Mouse (Mus musculus) neural tube, embryonic 15.5 days (tissue): Measurements from ENCODE around the gene Nsl1. TPM values are rescaled to one million over a fixed set of nuclear protein-coding genes. Genes with fewer than 3 reads are reported as not detected.

ENCODE experiments used
- ATAC-seq: fragments of 200-750 bp; cut with Nextera tagmentation; 2 replicates; pipeline ENCODE4 v1.8.0; 2017; ENCODE audit warnings: mild to moderate bottlenecking, moderate TSS enrichment, moderate library complexity; ENCODE audit not compliant: low FRiP score
- H3K27ac ChIP-seq: fragments of 300-500 bp; sonication (generic); replicated peaks from 2 replicates; pipeline ENCODE4 v1.5.1; 2015; ENCODE audit warnings: mild to moderate bottlenecking, inconsistent platforms
- H3K27me3 ChIP-seq: fragments of 300-500 bp; sonication (generic); replicated peaks from 2 replicates; pipeline ENCODE4 v1.6.1; 2015; ENCODE audit warnings: inconsistent platforms
- H3K36me3 ChIP-seq: fragments of 300-500 bp; sonication (generic); 2 replicates; pipeline ENCODE4 v1.6.1; 2015; ENCODE audit warnings: inconsistent platforms
- H3K4me1 ChIP-seq: fragments of 300-500 bp; sonication (generic); 2 replicates; pipeline ENCODE4 v1.6.1; 2015; ENCODE audit warnings: inconsistent platforms
- H3K4me2 ChIP-seq: fragments of 300-500 bp; sonication (generic); 2 replicates; pipeline ENCODE4 v1.6.1; 2015; ENCODE audit warnings: inconsistent platforms, mild to moderate bottlenecking, moderate library complexity
- H3K4me3 ChIP-seq: fragments of 300-500 bp; sonication (generic); replicated peaks from 2 replicates; pipeline ENCODE4 v1.5.1; 2015; ENCODE audit warnings: mild to moderate bottlenecking, inconsistent platforms
- H3K9ac ChIP-seq: fragments of 300-500 bp; sonication (generic); replicated peaks from 2 replicates; pipeline ENCODE4 v1.6.1; 2015; ENCODE audit warnings: mild to moderate bottlenecking, inconsistent platforms
- H3K9me3 ChIP-seq: fragments of 300-500 bp; sonication (generic); replicated peaks from 2 replicates; pipeline ENCODE4 v1.6.1; 2016; ENCODE audit warnings: inconsistent platforms
- WGBS: fragments of 180-500 bp; shearing (Covaris S2); methylation state at CpG from one replicate; pipeline ENCODE4 v1.1.7; 2015; ENCODE audit warnings: mixed read lengths; 5-methylcytosine and 5-hydroxymethylcytosine counted together
- polyA plus RNA-seq: library from polyadenylated mRNA; unstranded; fragments of >200 nt; fragmentation: Nextera tagmentation; extraction: Ambion mirVana; gene quantifications from 2 replicates; pipeline ENCODE4 v1.2.1, GENCODE M21; 2015

The Nsl1 gene
- polyA plus RNA-seq, 1 experiment from 2014 or later = 4.6 TPM

GRCm38 (mm10) chr1:191097802-191098747 lies 35.3 kb downstream of the Nsl1 start, which contains the start of gene Batf3:
TSS of gene Batf3 (plus strand) at chr1:191097847.
- WGBS = under 1% methylated on average over 80 of the region's 95 CpGs

GRCm38 (mm10) chr1:191099114-191099513 lies 36.3 kb downstream of the Nsl1 start:
- Histone ChIP-seq H3K27ac (no peak overlapping the region), H3K4me3 (no peak overlapping the region), H3K36me3 (no peaks in the 10 kb centered on the region), H3K4me2 (peak overlapping the region; percentile 99), H3K9me3 (no peaks in the 10 kb centered on the region), H3K4me1 (peaks cover 17% of the 10 kb centered on the region), H3K9ac (no peak overlapping the region), H3K27me3 (peaks cover 36% of the 10 kb centered on the region)
- WGBS = 43% methylated on average over 5 of the region's 5 CpGs
- ATAC-seq = no peak

More at GRCm38 (mm10) chr1:191097802-191098747, 35.3 kb downstream of the Nsl1 start, which contains the start of gene Batf3:
- Histone ChIP-seq H3K27ac (no peak within 1 kb of the TSS), H3K9ac (peak within 1 kb of the TSS; percentile 51), H3K36me3 (no peaks in the 10 kb centered on the region), H3K9me3 (no peaks in the 10 kb centered on the region), H3K4me2 (peak within 1 kb of the TSS; percentile 99), H3K27me3 (peaks cover 36% of the 10 kb centered on the region), H3K4me1 (peaks cover 17% of the 10 kb centered on the region), H3K4me3 (peak within 1 kb of the TSS; percentile 63)
- ATAC-seq = peak; percentile 56

- Histone ChIP-seq H3K4me2 (no peak overlapping the region), H3K4me1 (peaks cover 17% of the 10 kb centered on the region), H3K27me3 (peaks cover 36% of the 10 kb centered on the region), H3K9me3 (no peaks in the 10 kb centered on the region), H3K27ac (no peak overlapping the region), H3K4me3 (no peak overlapping the region), H3K36me3 (no peaks in the 10 kb centered on the region), H3K9ac (no peak overlapping the region)
- ATAC-seq = no peak
- 79% methylated on average over 5 of the region's 5 CpGs for WGBS
Observed at GRCm38 (mm10) chr1:191099772-191100291, 37.0 kb downstream of the Nsl1 start.

GRCm38 (mm10) chr1:191102730-191103370 lies 40.0 kb downstream of the Nsl1 start:
- H3K4me3 ChIP-seq = no peak overlapping the region
- H3K36me3 ChIP-seq = no peaks in the 10 kb centered on the region
- peaks cover 11% of the 10 kb centered on the region for H3K4me1 ChIP-seq
- H3K27ac ChIP-seq = no peak overlapping the region
- H3K9ac ChIP-seq = no peak overlapping the region
- no peak overlapping the region for H3K4me2 ChIP-seq
- H3K27me3 ChIP-seq = peaks cover 22% of the 10 kb centered on the region
- no peak for ATAC-seq
- 82% methylated on average over 15 of the region's 15 CpGs for WGBS
- no peaks in the 10 kb centered on the region for H3K9me3 ChIP-seq

GRCm38 (mm10) chr1:191105246-191105645 lies 42.4 kb downstream of the Nsl1 start:
- no peak overlapping the region for H3K27ac ChIP-seq
- no peaks in the 10 kb centered on the region for H3K36me3 ChIP-seq
- no peak overlapping the region for H3K4me3 ChIP-seq
- no peaks in the 10 kb centered on the region for H3K9me3 ChIP-seq
- no peak overlapping the region for H3K9ac ChIP-seq
- H3K4me2 ChIP-seq = no peak overlapping the region
- no peak for ATAC-seq
- H3K27me3 ChIP-seq = peaks cover 3% of the 10 kb centered on the region
- no peaks in the 10 kb centered on the region for H3K4me1 ChIP-seq
- 87% methylated on average over 9 of the region's 9 CpGs for WGBS

- H3K27ac ChIP-seq = no peak overlapping the region
- no peaks in the 10 kb centered on the region for H3K4me1 ChIP-seq
- H3K4me3 ChIP-seq = no peak overlapping the region
- H3K9me3 ChIP-seq = no peaks in the 10 kb centered on the region
- no peak overlapping the region for H3K9ac ChIP-seq
- no peaks in the 10 kb centered on the region for H3K27me3 ChIP-seq
- ATAC-seq = no peak
- no peak overlapping the region for H3K4me2 ChIP-seq
- WGBS = 78% methylated on average over 10 of the region's 10 CpGs
- H3K36me3 ChIP-seq = no peaks in the 10 kb centered on the region
Observed at GRCm38 (mm10) chr1:191107306-191107705, 44.5 kb downstream of the Nsl1 start.

- Histone ChIP-seq H3K4me3 (no peak overlapping the region), H3K27ac (no peak overlapping the region), H3K27me3 (no peaks in the 10 kb centered on the region), H3K4me1 (no peaks in the 10 kb centered on the region), H3K36me3 (no peaks in the 10 kb centered on the region), H3K9me3 (no peaks in the 10 kb centered on the region), H3K9ac (no peak overlapping the region), H3K4me2 (no peak overlapping the region)
- ATAC-seq = no peak
- WGBS = 91% methylated on average over 9 of the region's 9 CpGs
Observed at GRCm38 (mm10) chr1:191109907-191110306, 47.1 kb downstream of the Nsl1 start.

GRCm38 (mm10) chr1:191111146-191111545 lies 48.3 kb downstream of the Nsl1 start:
- Histone ChIP-seq H3K4me2 (no peak overlapping the region), H3K9ac (no peak overlapping the region), H3K27ac (no peak overlapping the region), H3K36me3 (no peaks in the 10 kb centered on the region), H3K4me1 (no peaks in the 10 kb centered on the region), H3K4me3 (no peak overlapping the region), H3K9me3 (no peaks in the 10 kb centered on the region), H3K27me3 (no peaks in the 10 kb centered on the region)
- 60% methylated on average over 8 of the region's 8 CpGs for WGBS
- ATAC-seq = no peak

- H3K27me3 ChIP-seq = no peaks in the 10 kb centered on the region
- no peaks in the 10 kb centered on the region for H3K4me1 ChIP-seq
- WGBS = 80% methylated on average over 7 of the region's 7 CpGs
- ATAC-seq = no peak
- no peaks in the 10 kb centered on the region for H3K36me3 ChIP-seq
- no peak overlapping the region for H3K4me3 ChIP-seq
- H3K27ac ChIP-seq = no peak overlapping the region; the same call in 1 of the 2 replicates
- no peak overlapping the region for H3K4me2 ChIP-seq
- no peak overlapping the region for H3K9ac ChIP-seq
- H3K9me3 ChIP-seq = no peaks in the 10 kb centered on the region
Observed at GRCm38 (mm10) chr1:191114868-191115267, 52.1 kb downstream of the Nsl1 start.

GRCm38 (mm10) chr1:191115514-191116238 lies 52.9 kb downstream of the Nsl1 start:
- no peaks in the 10 kb centered on the region for H3K4me1 ChIP-seq
- no peaks in the 10 kb centered on the region for H3K36me3 ChIP-seq
- no peaks in the 10 kb centered on the region for H3K27me3 ChIP-seq
- peak; percentile 65 for ATAC-seq
- H3K9ac ChIP-seq = no peak overlapping the region
- H3K4me3 ChIP-seq = no peak overlapping the region
- 76% methylated on average over 11 of the region's 11 CpGs for WGBS
- peak overlapping the region; percentile 41; the same call in 1 of the 2 replicates for H3K27ac ChIP-seq
- no peak overlapping the region for H3K4me2 ChIP-seq
- H3K9me3 ChIP-seq = no peaks in the 10 kb centered on the region

GRCm38 (mm10) chr1:191122744-191123143 lies 59.9 kb downstream of the Nsl1 start:
- Histone ChIP-seq H3K4me2 (no peak overlapping the region), H3K4me1 (peaks cover 7% of the 10 kb centered on the region; the same call in 1 of the 2 replicates), H3K36me3 (no peaks in the 10 kb centered on the region), H3K9ac (no peak overlapping the region), H3K4me3 (no peak overlapping the region), H3K27me3 (peaks cover 5% of the 10 kb centered on the region; the same call in 1 of the 2 replicates), H3K9me3 (no peaks in the 10 kb centered on the region), H3K27ac (no peak overlapping the region)
- 57% methylated on average over 3 of the region's 3 CpGs for WGBS
- no peak for ATAC-seq
